21 mouse cellular contexts compared by ENCODE assay signal in the genomic region with DNA sequence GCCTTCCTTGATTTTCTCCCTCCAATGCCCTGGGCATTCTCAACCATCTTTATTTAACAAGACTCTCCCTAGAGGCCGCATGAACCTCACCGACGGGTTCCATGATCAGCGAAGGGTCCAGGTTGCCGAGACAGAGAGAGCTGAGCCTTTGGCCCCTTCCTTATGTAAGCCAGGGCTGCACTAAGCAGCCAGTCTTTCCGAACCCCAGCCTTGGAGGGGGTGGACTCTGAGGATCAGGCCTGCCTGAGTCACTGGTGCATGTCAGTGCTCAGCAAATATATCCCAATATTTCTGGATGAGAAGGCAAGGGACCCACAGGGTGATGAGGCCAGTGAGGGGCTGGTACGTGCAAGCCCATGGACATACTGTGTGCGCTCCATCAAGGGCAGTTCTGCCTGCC.
DNase-seq lines count a peak whose midpoint lies in the region; ATAC-seq lines count a peak whose summit lies in the region.
"Had no signal": no experiment of that assay in that cellular context is flagged by ENCODE, and none has a peak within 500 bp of the region (broad histone marks: within the 10 kb centered on the region; RNA-seq: fewer than 3 reads in every experiment).

No protein-coding gene starts in this region.

- no peak overlapping the region for H3K4me3 ChIP-seq in hindbrain, embryonic 10.5 days
- H3K4me3 ChIP-seq in hindbrain, embryonic 11.5 days (ENCODE audit: low read depth, low read length) = no peak overlapping the region
- H3K4me3 ChIP-seq in stomach, embryonic 16.5 days (replicated peaks; ENCODE audit: low read length) = no peak overlapping the region
- H3K4me3 ChIP-seq: forebrain, embryonic 15.5 days; hindbrain, embryonic 12.5 days; liver, embryonic 13.5 days; midbrain, embryonic 12.5 days had no signal

- no peak for DNase-seq in hindbrain, embryonic 10.5 days (ENCODE audit: low spot score)
- DNase-seq in hindbrain, embryonic 11.5 days (ENCODE audit: low spot score) = no peak
- DNase-seq in kidney, adult 8-10 months = peak; percentile 47 to 51
- DNase-seq in kidney, postnatal 14 days = peak; percentile 59
- no peak for DNase-seq in right cerebral cortex, postnatal 4 days
- no peak for DNase-seq in adipocyte (ENCODE audit: low spot score)
- DNase-seq: adrenal gland, postnatal 10 days; cerebellum, adult 18-20 months; cerebellum, postnatal 25 days; liver, embryonic 13.5 days; lung, adult 2 months; thymus, postnatal 14 days had no signal

- H3K9ac ChIP-seq in hindbrain, embryonic 11.5 days (ENCODE audit: low read depth, low read length) = no peak overlapping the region
- 0 out of 2 replicates have a peak overlapping the region, but pooled peaks have one; percentile 33 for H3K9ac ChIP-seq in stomach, embryonic 16.5 days (ENCODE audit: low read length)
- H3K9ac ChIP-seq: forebrain, embryonic 15.5 days; hindbrain, embryonic 12.5 days; liver, embryonic 13.5 days; midbrain, embryonic 12.5 days had no signal

- 76% methylated on average over 8 of the region's 8 CpGs for WGBS in hindbrain, embryonic 10.5 days
- WGBS in hindbrain, embryonic 11.5 days = 77% methylated on average over 8 of the region's 8 CpGs
- WGBS in stomach, embryonic 16.5 days = 77% methylated on average over 8 of the region's 8 CpGs

- H3K36me3 ChIP-seq in hindbrain, embryonic 10.5 days = no peaks in the 10 kb centered on the region
- H3K36me3 ChIP-seq in hindbrain, embryonic 11.5 days (ENCODE audit: control insufficient read depth, insufficient read depth, low read length) = no peaks in the 10 kb centered on the region
- no peaks in the 10 kb centered on the region for H3K36me3 ChIP-seq in stomach, embryonic 16.5 days (ENCODE audit: control insufficient read depth, insufficient read depth, low read length)
- H3K36me3 ChIP-seq: forebrain, embryonic 15.5 days; G1E; hindbrain, embryonic 12.5 days; liver, embryonic 13.5 days; midbrain, embryonic 12.5 days had no signal

- H3K4me2 ChIP-seq in hindbrain, embryonic 11.5 days (replicated peaks; ENCODE audit: low read depth, low read length) = no peak overlapping the region
- no peak overlapping the region for H3K4me2 ChIP-seq in stomach, embryonic 16.5 days (ENCODE audit: low read depth, low read length)
- H3K4me2 ChIP-seq: forebrain, embryonic 15.5 days; heart, embryonic 11.5 days; hindbrain, embryonic 12.5 days; liver, embryonic 13.5 days; midbrain, embryonic 12.5 days had no signal

- peak overlapping the region; percentile 12; the same call in 1 of the 2 replicates for H3K27ac ChIP-seq in hindbrain, embryonic 10.5 days
- no peak overlapping the region for H3K27ac ChIP-seq in hindbrain, embryonic 11.5 days (ENCODE audit: low read depth, low read length)
- H3K27ac ChIP-seq in stomach, embryonic 16.5 days (ENCODE audit: low read length) = peak overlapping the region; percentile 26; the same call in 1 of the 2 replicates
- H3K27ac ChIP-seq: forebrain, embryonic 15.5 days; hindbrain, embryonic 12.5 days; liver, embryonic 13.5 days; midbrain, embryonic 12.5 days had no signal

- peaks cover 29% of the 10 kb centered on the region for H3K27me3 ChIP-seq in hindbrain, embryonic 10.5 days (ENCODE audit: insufficient read depth, poor library complexity, severe bottlenecking)
- peaks cover 2% of the 10 kb centered on the region; the same call in 1 of the 2 replicates for H3K27me3 ChIP-seq in hindbrain, embryonic 11.5 days (ENCODE audit: control insufficient read depth, insufficient read depth, low read length)
- no peaks in the 10 kb centered on the region for H3K27me3 ChIP-seq in stomach, embryonic 16.5 days (ENCODE audit: control insufficient read depth, insufficient read depth, low read length)
- H3K27me3 ChIP-seq: CH12.LX; forebrain, embryonic 15.5 days had no signal

- peaks cover 5% of the 10 kb centered on the region; the same call in 1 of the 2 replicates for H3K9me3 ChIP-seq in hindbrain, embryonic 10.5 days
- no peaks in the 10 kb centered on the region for H3K9me3 ChIP-seq in hindbrain, embryonic 11.5 days (ENCODE audit: control insufficient read depth, low read length)
- H3K9me3 ChIP-seq in stomach, embryonic 16.5 days (replicated peaks; ENCODE audit: control insufficient read depth, low read length) = 0 out of 2 replicates have a peak, but pooled peaks cover 6% of the 10 kb centered on the region
- H3K9me3 ChIP-seq: forebrain, embryonic 15.5 days; liver, embryonic 13.5 days had no signal

- peaks cover 30% of the 10 kb centered on the region for H3K4me1 ChIP-seq in hindbrain, embryonic 10.5 days (replicated peaks)
- peaks cover 9% of the 10 kb centered on the region for H3K4me1 ChIP-seq in hindbrain, embryonic 11.5 days (replicated peaks; ENCODE audit: control insufficient read depth, insufficient read depth, low read length)
- peaks cover 37% of the 10 kb centered on the region for H3K4me1 ChIP-seq in stomach, embryonic 16.5 days (ENCODE audit: control insufficient read depth, insufficient read depth, low read length)

- ATAC-seq in hindbrain, embryonic 11.5 days (ENCODE audit: low FRiP score) = no peak
- ATAC-seq in stomach, embryonic 16.5 days (ENCODE audit: insufficient read depth, low FRiP score) = no peak
- ATAC-seq: activated CD4-positive, CD25-positive, alpha-beta regulatory T cell, adult 4 months; forebrain, embryonic 15.5 days; intestine, postnatal 0 days had no signal

Comparison
In these comparisons a context has a peak if more than half of its experiments do, and no peak if none do; other contexts are left out.
1. DNase-seq: peak in kidney, adult 8-10 months (2 of 2) and kidney, postnatal 14 days (single experiment); none in hindbrain, embryonic 10.5 days (single experiment), hindbrain, embryonic 11.5 days (single experiment), right cerebral cortex, postnatal 4 days (single experiment) and adipocyte (single experiment).